Mouse (Mus musculus) forebrain, embryonic 14.5 days (tissue): Measurements from ENCODE around the gene Shisa8. TPM values are rescaled to one million over a fixed set of nuclear protein-coding genes. Genes with fewer than 3 reads are reported as not detected.

ENCODE experiments used
- ATAC-seq: fragments of 200-750 bp; cut with Nextera tagmentation; 2 replicates; pipeline ENCODE4 v1.8.0; 2017; ENCODE audit warnings: mild to moderate bottlenecking, moderate library complexity
- DNase-seq: peaks from one replicate; pipeline ENCODE4 v3.0.0-alpha.2; 2015; ENCODE audit warnings: low spot score
- H3K27ac ChIP-seq: fragments of 300-500 bp; sonication (generic); 2 replicates; pipeline ENCODE4 v1.5.1; 2014; ENCODE audit warnings: low read depth, mild to moderate bottlenecking, control low read depth, low read length, moderate library complexity
- H3K27me3 ChIP-seq: fragments of 300-500 bp; sonication (generic); replicated peaks from 2 replicates; pipeline ENCODE4 v1.6.1; 2014; ENCODE audit warnings: low read length, control low read depth, mixed read lengths; ENCODE audit not compliant: control insufficient read depth, insufficient read depth
- H3K36me3 ChIP-seq: fragments of 300-500 bp; sonication (generic); 2 replicates; pipeline ENCODE4 v1.6.1; 2014; ENCODE audit warnings: low read length, control low read depth; ENCODE audit not compliant: control insufficient read depth, insufficient read depth
- H3K4me1 ChIP-seq: fragments of 300-500 bp; sonication (generic); 2 replicates; pipeline ENCODE4 v1.6.1; 2014; ENCODE audit warnings: antibody characterized with exemption, low read length, control low read depth; ENCODE audit not compliant: control insufficient read depth, insufficient read depth
- H3K4me2 ChIP-seq: fragments of 300-500 bp; sonication (generic); 2 replicates; pipeline ENCODE4 v1.6.1; 2014; ENCODE audit warnings: mild to moderate bottlenecking, control low read depth, low read length
- H3K4me3 ChIP-seq: fragments of 300-500 bp; sonication (generic); 2 replicates; pipeline ENCODE4 v1.5.1; 2014; ENCODE audit warnings: low read depth, low read length, control low read depth
- H3K9ac ChIP-seq: fragments of 300-500 bp; sonication (generic); 2 replicates; pipeline ENCODE4 v1.6.1; 2014; ENCODE audit warnings: mild to moderate bottlenecking, low read length, control low read depth, moderate library complexity
- H3K9me3 ChIP-seq: fragments of 300-500 bp; sonication (generic); replicated peaks from 2 replicates; pipeline ENCODE4 v1.6.1; 2016; ENCODE audit warnings: low read length, control low read depth, mixed read lengths; ENCODE audit not compliant: control insufficient read depth
- WGBS: fragments of 180-500 bp; shearing (Covaris S2); extraction: QIAGEN DNeasy Blood & Tissue Kit; methylation state at CpG from one replicate; pipeline ENCODE4 v1.1.7; 2014; 5-methylcytosine and 5-hydroxymethylcytosine counted together
- polyA plus RNA-seq: library from polyadenylated mRNA; unstranded; fragments of >200 nt; fragmentation: Nextera tagmentation; extraction: Ambion mirVana; gene quantifications from 2 replicates; pipeline ENCODE4 v1.2.1, GENCODE M21; 2014

Shisa8 gene
- polyA plus RNA-seq, 1 experiment from 2014 or later, result 0.61 TPM

DNA sequence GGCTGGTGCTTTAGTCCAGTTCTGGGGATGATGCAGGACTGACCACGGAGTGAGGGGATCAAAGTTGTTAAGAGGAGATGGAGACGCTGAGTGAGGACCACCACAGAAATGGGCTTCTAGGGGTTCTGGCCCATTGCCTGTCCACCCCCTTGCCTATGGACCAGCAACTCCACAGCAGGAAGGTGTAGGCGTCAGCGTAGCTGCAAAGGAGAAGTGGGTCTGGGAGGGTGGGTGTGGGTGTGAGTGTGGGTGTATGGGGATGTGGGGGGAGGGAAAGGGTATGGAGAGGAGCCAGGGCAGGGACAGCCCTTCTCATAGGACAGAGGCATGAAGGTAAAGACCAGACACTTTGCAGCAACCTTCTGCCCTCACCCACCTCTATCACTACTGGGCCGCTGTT lies 13.2 kb upstream of the Shisa8 start:
- Histone ChIP-seq H3K9ac (no peak overlapping the region), H3K36me3 (no peaks in the 10 kb centered on the region), H3K27ac (no peak overlapping the region), H3K4me2 (no peak overlapping the region), H3K4me1 (peaks cover 3% of the 10 kb centered on the region; the same call in 1 of the 2 replicates), H3K4me3 (no peak overlapping the region), H3K27me3 (no peaks in the 10 kb centered on the region), H3K9me3 (no peaks in the 10 kb centered on the region)
- ATAC-seq (no peak), DNase-seq (no peak)
- 96% methylated on average over 5 of the region's 5 CpGs for WGBS

DNA sequence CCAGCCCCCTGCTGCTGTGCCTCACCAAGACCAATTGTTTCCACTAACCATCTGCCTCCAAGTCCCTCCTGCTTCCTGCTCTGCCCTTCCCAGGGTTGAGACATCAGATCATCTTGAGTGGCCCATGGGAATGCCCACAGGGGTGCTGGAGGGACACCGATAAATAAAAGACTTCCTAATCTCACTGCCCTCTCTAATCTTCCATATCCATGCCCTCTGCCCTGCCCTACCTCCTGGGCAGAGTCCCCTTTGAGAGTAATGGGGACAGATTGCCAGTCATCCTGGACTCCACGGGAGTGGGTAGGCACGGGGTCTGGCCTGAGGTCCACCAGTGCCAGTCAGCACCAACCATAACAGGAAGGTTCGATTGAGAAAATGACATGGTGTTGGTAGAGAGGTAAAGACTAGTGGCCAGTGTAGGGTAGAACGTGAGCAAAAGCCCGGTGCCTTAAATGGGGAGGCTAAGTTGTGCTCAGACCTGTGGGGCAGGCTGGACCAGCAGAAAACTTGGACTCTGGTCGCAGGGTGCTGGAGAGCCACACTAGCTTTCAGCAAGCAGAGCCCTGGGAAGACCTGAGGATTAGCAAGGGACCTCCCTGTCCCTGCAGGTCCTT lies 12.1 kb upstream of the Shisa8 start:
- Histone ChIP-seq H3K4me1 (peaks cover 4% of the 10 kb centered on the region; the same call in 1 of the 2 replicates), H3K4me2 (peak overlapping the region; percentile 60), H3K9ac (no peak overlapping the region), H3K27ac (no peak overlapping the region), H3K36me3 (no peaks in the 10 kb centered on the region), H3K4me3 (no peak overlapping the region), H3K9me3 (no peaks in the 10 kb centered on the region), H3K27me3 (no peaks in the 10 kb centered on the region)
- ATAC-seq, result no peak
- 43% methylated on average over 7 of the region's 7 CpGs for WGBS
- no peak for DNase-seq

DNA sequence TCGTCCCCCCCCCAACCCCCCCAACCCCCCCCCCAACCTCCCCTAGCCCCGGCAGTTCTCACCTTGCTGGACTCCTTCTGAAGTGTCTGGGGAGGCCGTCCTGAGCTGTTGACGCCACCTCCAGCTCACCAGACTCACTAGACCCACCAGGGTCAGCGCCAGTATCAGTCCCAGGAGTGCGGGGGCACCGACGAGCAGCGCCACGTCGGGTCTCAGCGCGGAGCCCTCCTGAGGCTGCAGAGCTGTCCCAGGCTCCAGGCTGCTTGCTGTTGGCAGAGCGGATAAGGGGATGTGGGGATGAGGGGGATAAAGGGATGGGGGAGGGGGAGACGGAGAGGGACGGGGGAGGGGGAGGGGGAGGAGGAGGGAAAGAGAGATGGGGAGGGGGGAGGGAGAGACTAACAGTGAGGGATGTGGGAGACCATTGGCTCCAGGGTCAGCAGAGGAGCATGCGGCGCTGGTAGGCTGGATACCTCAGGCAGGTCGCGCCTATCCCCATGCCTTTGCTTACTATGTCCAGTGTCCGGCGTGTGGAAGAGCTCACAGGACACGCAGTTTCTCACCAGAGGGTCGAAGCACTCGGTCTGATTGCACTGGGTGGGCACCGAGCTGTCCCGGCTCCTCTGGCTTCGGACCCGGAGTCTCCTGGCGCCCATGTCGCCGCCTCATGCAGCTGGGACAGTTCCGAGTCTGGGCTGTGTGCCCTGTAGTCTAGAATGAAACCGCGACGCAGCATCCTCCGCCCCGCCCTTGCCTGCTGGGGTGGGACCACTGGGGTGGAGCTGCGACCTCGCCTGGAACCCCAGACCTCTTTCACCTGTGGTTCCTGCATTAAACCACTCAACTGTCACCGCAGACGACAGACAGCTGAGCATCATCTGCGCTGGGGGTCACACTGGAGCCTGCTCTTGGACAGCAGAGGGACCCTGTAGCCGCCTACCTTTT lies 11.3 kb upstream of the Shisa8 start, which contains the start of gene Tnfrsf13c:
TSS of gene Tnfrsf13c (minus strand) at position 713 of the 945 bp plus-strand sequence.
- no peaks in the 10 kb centered on the region for H3K36me3 ChIP-seq
- H3K4me2 ChIP-seq, result peak within 1 kb of the TSS; percentile 60
- ATAC-seq, result peak; percentile 68
- no peak within 1 kb of the TSS; the same call in 1 of the 2 replicates for H3K27ac ChIP-seq
- peaks cover 6% of the 10 kb centered on the region; the same call in 1 of the 2 replicates for H3K4me1 ChIP-seq
- H3K9me3 ChIP-seq, result no peaks in the 10 kb centered on the region
- peak within 1 kb of the TSS; percentile 26 for H3K4me3 ChIP-seq
- no peaks in the 10 kb centered on the region for H3K27me3 ChIP-seq
- DNase-seq, result peak; percentile 63
- WGBS, result 3% methylated on average over 43 of the region's 44 CpGs
- H3K9ac ChIP-seq, result peak within 1 kb of the TSS; percentile 50

DNA sequence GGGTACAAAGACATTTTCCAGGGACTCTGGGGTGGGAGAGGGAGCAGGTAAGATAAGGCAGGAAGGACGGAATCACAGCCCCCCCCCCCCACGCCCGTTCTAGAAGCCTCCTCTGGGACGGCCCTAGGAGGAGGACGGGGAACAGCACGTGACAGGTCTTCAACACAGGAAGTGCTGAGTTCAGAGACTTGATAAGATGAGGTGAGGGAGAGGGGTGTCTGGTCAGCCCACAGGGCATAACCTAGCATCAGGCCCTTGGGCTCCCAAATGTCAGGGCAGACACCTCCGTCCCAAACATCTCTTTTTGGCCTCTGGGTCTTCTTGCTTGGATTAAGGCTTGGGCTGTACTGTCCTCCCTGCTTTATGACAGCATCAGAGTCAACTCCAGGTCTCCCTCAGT lies 10.6 kb upstream of the Shisa8 start:
- 64% methylated on average over 7 of the region's 7 CpGs for WGBS
- no peak overlapping the region for H3K4me2 ChIP-seq

GRCm38 (mm10) chr15:82221104-82221860 lies 8.7 kb upstream of the Shisa8 start:
- Histone ChIP-seq H3K27ac (no peak overlapping the region), H3K4me3 (no peak overlapping the region), H3K36me3 (no peaks in the 10 kb centered on the region), H3K27me3 (no peaks in the 10 kb centered on the region), H3K4me1 (peaks cover 13% of the 10 kb centered on the region), H3K9me3 (no peaks in the 10 kb centered on the region), H3K9ac (no peak overlapping the region), H3K4me2 (no peak overlapping the region)
- DNase-seq (no peak), ATAC-seq (no peak)
- 66% methylated on average over 14 of the region's 14 CpGs for WGBS

More for the DNA sequence above, 10.6 kb upstream of the Shisa8 start:
- DNase-seq (no peak), ATAC-seq (no peak)
- Histone ChIP-seq H3K27ac (no peak overlapping the region), H3K27me3 (no peaks in the 10 kb centered on the region), H3K4me3 (no peak overlapping the region), H3K9ac (no peak overlapping the region), H3K36me3 (no peaks in the 10 kb centered on the region), H3K4me1 (peaks cover 6% of the 10 kb centered on the region; the same call in 1 of the 2 replicates), H3K9me3 (no peaks in the 10 kb centered on the region)

DNA sequence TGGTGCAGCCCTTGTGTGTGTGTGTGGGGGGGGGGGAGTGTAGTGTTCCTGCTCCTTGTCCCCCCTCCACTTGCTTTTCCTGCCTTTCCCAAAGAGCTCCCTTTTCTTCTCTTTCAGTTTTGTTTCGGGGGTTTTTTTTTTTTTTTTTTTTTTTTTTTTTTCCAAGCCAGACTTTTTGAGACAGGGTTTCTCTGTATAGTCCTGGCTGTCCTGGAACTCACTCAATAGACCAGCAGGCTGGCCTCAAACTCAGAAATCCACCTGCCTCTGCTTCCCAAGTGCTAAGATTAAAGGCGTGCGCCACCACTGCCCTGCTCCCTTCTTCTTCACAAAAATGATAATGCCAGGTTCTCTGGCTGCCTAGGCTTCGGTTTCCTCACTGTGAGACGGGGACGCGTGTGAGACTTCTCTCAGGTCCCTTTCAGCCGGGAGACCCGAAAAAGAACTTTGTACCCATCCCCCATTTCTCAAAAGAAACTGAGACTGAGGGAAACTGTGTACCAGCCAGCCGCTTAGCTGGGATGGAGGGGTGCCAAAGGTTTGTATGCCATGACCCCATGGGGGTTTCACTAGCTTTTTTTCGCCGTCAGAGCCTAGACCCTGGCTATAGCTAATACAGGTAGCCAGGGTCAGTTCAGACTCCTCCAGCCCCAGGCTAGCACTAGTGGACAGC lies 7.5 kb upstream of the Shisa8 start:
- Histone ChIP-seq H3K27ac (no peak overlapping the region), H3K9me3 (no peaks in the 10 kb centered on the region), H3K36me3 (no peaks in the 10 kb centered on the region), H3K4me3 (no peak overlapping the region), H3K27me3 (peaks cover 4% of the 10 kb centered on the region; the same call in 1 of the 2 replicates), H3K4me1 (peaks cover 19% of the 10 kb centered on the region), H3K4me2 (no peak overlapping the region), H3K9ac (no peak overlapping the region)
- ATAC-seq, result no peak
- DNase-seq, result no peak
- 46% methylated on average over 11 of the region's 12 CpGs for WGBS

DNA sequence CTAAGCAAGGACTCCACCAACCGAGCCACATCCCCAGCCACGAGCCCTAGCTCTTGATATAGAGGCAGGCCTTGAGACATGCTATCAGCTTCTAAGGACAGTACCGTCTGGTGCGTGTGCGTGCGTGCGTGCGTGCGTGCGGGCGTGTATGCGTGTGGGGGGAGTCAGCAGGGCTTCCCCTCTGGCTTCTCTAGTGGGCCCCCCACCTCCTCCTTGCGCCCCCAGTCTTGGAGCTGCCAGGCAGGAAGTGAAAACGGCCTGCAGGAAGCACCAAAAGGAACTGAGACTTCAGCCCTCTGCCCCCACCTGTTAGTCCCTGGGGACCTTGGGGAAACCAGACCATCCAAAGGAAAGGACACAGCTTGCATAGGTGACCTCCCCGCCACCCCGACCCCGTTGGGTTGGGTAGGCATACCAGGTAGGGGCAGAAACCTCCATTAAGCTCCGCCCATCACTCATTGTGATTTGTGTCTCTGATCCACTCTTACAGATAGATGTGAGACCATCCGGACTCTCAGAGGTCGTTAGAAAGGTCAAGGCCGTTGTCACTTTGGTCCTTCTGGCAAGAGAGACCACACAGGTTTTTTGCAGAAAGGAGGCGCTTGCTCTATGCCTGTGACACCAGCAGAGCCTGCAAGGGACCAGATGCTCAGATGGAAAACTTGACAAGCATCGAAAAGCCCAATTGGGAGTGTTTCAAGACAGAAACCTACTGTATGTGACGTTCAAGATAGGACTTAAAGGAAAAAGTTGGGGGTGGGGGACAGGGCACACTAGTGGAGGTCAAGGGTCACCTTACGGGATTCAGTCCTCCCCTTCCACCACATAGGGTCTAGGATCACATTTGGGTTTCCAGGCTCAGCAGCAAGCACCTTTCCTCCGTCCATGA lies 6.4 kb upstream of the Shisa8 start:
- Histone ChIP-seq H3K4me3 (no peak overlapping the region), H3K27me3 (peaks cover 13% of the 10 kb centered on the region), H3K9me3 (no peaks in the 10 kb centered on the region), H3K9ac (no peak overlapping the region), H3K4me1 (peaks cover 15% of the 10 kb centered on the region), H3K27ac (no peak overlapping the region), H3K36me3 (no peaks in the 10 kb centered on the region), H3K4me2 (no peak overlapping the region)
- 84% methylated on average over 26 of the region's 26 CpGs for WGBS
- ATAC-seq (no peak), DNase-seq (no peak)
